ENCODE assay signal across 12 mouse cellular contexts in genomic region chr4:95909689-95910654, GRCm38 (mm10).
"Had no signal": no experiment of that assay in that cellular context is flagged by ENCODE, and none has a peak within 500 bp of the region (broad histone marks: within the 10 kb centered on the region; RNA-seq: fewer than 3 reads in every experiment).

No protein-coding gene starts in this region.

- ATAC-seq: liver, embryonic 12.5 days; midbrain, embryonic 16.5 days had no signal

- H3K4me2 ChIP-seq: limb, embryonic 13.5 days; liver, embryonic 12.5 days; midbrain, embryonic 12.5 days had no signal

- H3K4me3 ChIP-seq: limb, embryonic 13.5 days; liver, embryonic 12.5 days; midbrain, embryonic 12.5 days had no signal

- H3K4me1 ChIP-seq: limb, embryonic 13.5 days; liver, embryonic 12.5 days; midbrain, embryonic 12.5 days had no signal

- H3K36me3 ChIP-seq: limb, embryonic 13.5 days; liver, embryonic 12.5 days; midbrain, embryonic 12.5 days had no signal

- H3K9ac ChIP-seq: limb, embryonic 13.5 days; liver, embryonic 12.5 days; midbrain, embryonic 12.5 days had no signal

- H3K9me3 ChIP-seq: liver, embryonic 12.5 days; midbrain, embryonic 12.5 days had no signal

- H3K27ac ChIP-seq: kidney, postnatal 0 days; limb, embryonic 13.5 days; liver, embryonic 12.5 days; midbrain, embryonic 12.5 days had no signal

- H3K27me3 ChIP-seq: limb, embryonic 13.5 days; liver, embryonic 12.5 days; midbrain, embryonic 12.5 days had no signal

- DNase-seq: kidney, adult 11 months; kidney, adult 9 months; kidney, postnatal 36 days; left cerebral cortex, postnatal 4 days; lung, postnatal 10 days; right cerebral cortex, postnatal 14 days; thymus, postnatal 4 days had no signal
